Mouse (Mus musculus): ENCODE measurements around the gene Uvrag.

DNA sequence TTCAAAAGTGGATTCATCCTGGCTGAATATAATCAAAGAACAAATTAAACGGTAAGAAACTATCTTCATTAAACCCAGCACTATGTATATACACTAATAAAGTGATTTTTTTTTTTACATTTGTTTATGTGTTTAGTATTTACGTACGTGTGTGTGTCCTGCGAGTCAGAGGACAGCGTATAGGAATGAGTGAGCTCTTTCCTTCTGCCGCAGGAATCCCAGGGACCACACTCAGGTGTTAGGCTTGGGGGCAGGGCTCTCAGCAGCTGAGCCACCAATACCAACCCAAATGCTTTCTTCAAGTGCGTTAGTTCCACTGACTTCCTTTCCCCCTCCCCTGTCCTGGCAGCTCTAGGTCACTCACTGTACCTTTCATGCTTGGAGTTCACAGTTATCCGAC is 125.0 kb downstream of the Uvrag start:
- TF ChIP-seq CTCF (conservative IDR thresholded peaks at IDR 0.05; ENCODE audit: low read length) (no peak), POU5F1 (IDR thresholded peaks at IDR 0.05; ENCODE audit: borderline replicate concordance, low read length) (no peak)
